Mouse (Mus musculus) hindbrain, embryonic 14.5 days (tissue): ENCODE measurements at regions not wholly inside any gene's neighbourhood (a gene's known extent, or its start where the extent isn't known, plus 50 kb on each side); places are given as distances from the start of the nearest gene placed in this dataset.
A peak's percentile ranks its signal among the peaks of the same experiment; 100 is the strongest.

ENCODE experiments used
- ATAC-seq: fragments of 200-750 bp; cut with Nextera tagmentation; 2 replicates; pipeline ENCODE4 v1.8.0; 2017; ENCODE audit warnings: moderate number of reproducible peaks, mild to moderate bottlenecking, moderate TSS enrichment, moderate library complexity; ENCODE audit not compliant: low FRiP score
- DNase-seq: peaks from one replicate; pipeline ENCODE4 v3.0.0-alpha.2; 2015; ENCODE audit warnings: low spot score
- H3K27ac ChIP-seq: fragments of 300-500 bp; sonication (generic); 2 replicates; pipeline ENCODE4 v1.5.1; 2014; ENCODE audit warnings: mild to moderate bottlenecking, moderate library complexity
- H3K27me3 ChIP-seq: fragments of 300-500 bp; sonication (generic); 2 replicates; pipeline ENCODE4 v1.6.1; 2014; ENCODE audit warnings: mild to moderate bottlenecking, low read length, mixed read lengths; ENCODE audit not compliant: control insufficient read depth, insufficient read depth
- H3K36me3 ChIP-seq: fragments of 300-500 bp; sonication (generic); replicated peaks from 2 replicates; pipeline ENCODE4 v1.6.1; 2014; ENCODE audit not compliant: control insufficient read depth, insufficient read depth
- H3K4me1 ChIP-seq: fragments of 300-500 bp; sonication (generic); replicated peaks from 2 replicates; pipeline ENCODE4 v1.6.1; 2014; ENCODE audit warnings: antibody characterized with exemption, low read length, mixed read lengths; ENCODE audit not compliant: control insufficient read depth, insufficient read depth
- H3K4me2 ChIP-seq: fragments of 300-500 bp; sonication (generic); replicated peaks from 2 replicates; pipeline ENCODE4 v1.6.1; 2014; ENCODE audit warnings: mild to moderate bottlenecking, moderate library complexity
- H3K4me3 ChIP-seq: fragments of 300-500 bp; sonication (generic); replicated peaks from 2 replicates; pipeline ENCODE4 v1.5.1; 2014; ENCODE audit warnings: mild to moderate bottlenecking, low read length
- H3K9ac ChIP-seq: fragments of 300-500 bp; sonication (generic); 2 replicates; pipeline ENCODE4 v1.6.1; 2014
- H3K9me3 ChIP-seq: fragments of 300-500 bp; sonication (generic); 2 replicates; pipeline ENCODE4 v1.6.1; 2016; ENCODE audit warnings: low read length; ENCODE audit not compliant: control insufficient read depth
- WGBS: fragments of 180-500 bp; shearing (Covaris S2); extraction: QIAGEN DNeasy Blood & Tissue Kit; methylation state at CpG from one replicate; pipeline ENCODE4 v1.1.7; 2014; 5-methylcytosine and 5-hydroxymethylcytosine counted together

- no peak for DNase-seq
- ATAC-seq: no peak
- H3K27me3 ChIP-seq: no peaks in the 10 kb centered on the region
- H3K9me3 ChIP-seq: no peaks in the 10 kb centered on the region
- H3K27ac ChIP-seq: no peak overlapping the region
- 82% methylated on average over 5 of the region's 5 CpGs for WGBS
- no peak overlapping the region for H3K9ac ChIP-seq
- H3K4me3 ChIP-seq: no peak overlapping the region
- H3K4me2 ChIP-seq: no peak overlapping the region
- peaks cover 30% of the 10 kb centered on the region for H3K4me1 ChIP-seq
- no peaks in the 10 kb centered on the region for H3K36me3 ChIP-seq
Measured at GRCm38 (mm10) chr2:166351984-166352383, 196.5 kb upstream of the Sulf2 start.

GRCm38 (mm10) chr2:166351581-166351980, 196.1 kb upstream of the Sulf2 start:
- ATAC-seq: no peak
- Histone ChIP-seq H3K9ac (no peak overlapping the region), H3K27ac (no peak overlapping the region), H3K4me2 (no peak overlapping the region), H3K4me3 (no peak overlapping the region), H3K27me3 (no peaks in the 10 kb centered on the region), H3K36me3 (no peaks in the 10 kb centered on the region), H3K4me1 (peaks cover 34% of the 10 kb centered on the region), H3K9me3 (no peaks in the 10 kb centered on the region)
- WGBS: 87% methylated on average over 9 of the region's 9 CpGs
- DNase-seq: no peak

- H3K9me3 ChIP-seq: no peaks in the 10 kb centered on the region
- 45% methylated on average over 10 of the region's 10 CpGs for WGBS
- peaks cover 53% of the 10 kb centered on the region for H3K4me1 ChIP-seq
- H3K36me3 ChIP-seq: no peaks in the 10 kb centered on the region
- DNase-seq (no peak), ATAC-seq (no peak)
- H3K4me3 ChIP-seq: no peak overlapping the region
- 0 out of 2 replicates have a peak overlapping the region, but pooled peaks have one; percentile 15 for H3K27ac ChIP-seq
- H3K27me3 ChIP-seq: no peaks in the 10 kb centered on the region
- H3K4me2 ChIP-seq: no peak overlapping the region
- H3K9ac ChIP-seq: no peak overlapping the region
Measured at GRCm38 (mm10) chr2:166348654-166349053, 193.2 kb upstream of the Sulf2 start.

- peak overlapping the region; percentile 60 for H3K27ac ChIP-seq
- no peak overlapping the region for H3K4me3 ChIP-seq
- no peaks in the 10 kb centered on the region for H3K27me3 ChIP-seq
- H3K4me1 ChIP-seq: peaks cover 53% of the 10 kb centered on the region
- H3K9ac ChIP-seq: no peak overlapping the region
- H3K36me3 ChIP-seq: no peaks in the 10 kb centered on the region
- H3K9me3 ChIP-seq: no peaks in the 10 kb centered on the region
- DNase-seq: peak; percentile 75
- 17% methylated on average over 17 of the region's 18 CpGs for WGBS
- ATAC-seq: peak; percentile 86
- H3K4me2 ChIP-seq: peak overlapping the region; percentile 10; the same call in 1 of the 2 replicates
Measured at GRCm38 (mm10) chr2:166346421-166347182, 191.1 kb upstream of the Sulf2 start.

GRCm38 (mm10) chr2:166343551-166344340, 188.3 kb upstream of the Sulf2 start:
- no peak overlapping the region for H3K4me2 ChIP-seq
- no peak for ATAC-seq
- peaks cover 50% of the 10 kb centered on the region for H3K4me1 ChIP-seq

GRCm38 (mm10) chr2:166342407-166342806, 186.9 kb upstream of the Sulf2 start:
- no peaks in the 10 kb centered on the region for H3K9me3 ChIP-seq
- no peaks in the 10 kb centered on the region for H3K27me3 ChIP-seq
- WGBS: 53% methylated on average over 9 of the region's 9 CpGs
- H3K27ac ChIP-seq: no peak overlapping the region
- ATAC-seq (no peak), DNase-seq (peak; percentile 77)
- peaks cover 38% of the 10 kb centered on the region for H3K4me1 ChIP-seq
- no peak overlapping the region for H3K4me2 ChIP-seq
- no peaks in the 10 kb centered on the region for H3K36me3 ChIP-seq
- no peak overlapping the region for H3K9ac ChIP-seq
- H3K4me3 ChIP-seq: no peak overlapping the region

More at GRCm38 (mm10) chr2:166343551-166344340, 188.3 kb upstream of the Sulf2 start:
- Histone ChIP-seq H3K9ac (no peak overlapping the region), H3K36me3 (no peaks in the 10 kb centered on the region), H3K9me3 (no peaks in the 10 kb centered on the region), H3K27me3 (no peaks in the 10 kb centered on the region), H3K4me3 (no peak overlapping the region), H3K27ac (0 out of 2 replicates have a peak overlapping the region, but pooled peaks have one; percentile 29)
- WGBS: 23% methylated on average over 10 of the region's 10 CpGs
- DNase-seq: no peak

GRCm38 (mm10) chr2:166340196-166340595, 184.7 kb upstream of the Sulf2 start:
- no peak for ATAC-seq
- H3K4me3 ChIP-seq: no peak overlapping the region
- H3K4me1 ChIP-seq: peaks cover 17% of the 10 kb centered on the region
- no peaks in the 10 kb centered on the region for H3K9me3 ChIP-seq
- H3K27me3 ChIP-seq: no peaks in the 10 kb centered on the region
- H3K36me3 ChIP-seq: no peaks in the 10 kb centered on the region
- H3K27ac ChIP-seq: no peak overlapping the region
- no peak overlapping the region for H3K4me2 ChIP-seq
- WGBS: 94% methylated on average over 9 of the region's 9 CpGs
- DNase-seq: no peak
- no peak overlapping the region for H3K9ac ChIP-seq

- no peak for DNase-seq
- Histone ChIP-seq H3K9ac (no peak overlapping the region), H3K4me1 (peaks cover 10% of the 10 kb centered on the region), H3K27ac (no peak overlapping the region), H3K9me3 (no peaks in the 10 kb centered on the region), H3K4me2 (no peak overlapping the region), H3K36me3 (no peaks in the 10 kb centered on the region), H3K27me3 (no peaks in the 10 kb centered on the region), H3K4me3 (no peak overlapping the region)
- ATAC-seq: no peak
- WGBS: 78% methylated on average over 5 of the region's 5 CpGs
Measured at GRCm38 (mm10) chr2:166339427-166339826, 184.0 kb upstream of the Sulf2 start.

- no peaks in the 10 kb centered on the region for H3K9me3 ChIP-seq
- H3K27me3 ChIP-seq: no peaks in the 10 kb centered on the region
- no peak overlapping the region for H3K4me2 ChIP-seq
- WGBS: 66% methylated on average over 11 of the region's 11 CpGs
- H3K36me3 ChIP-seq: no peaks in the 10 kb centered on the region
- no peak for DNase-seq
- ATAC-seq: no peak
- H3K4me1 ChIP-seq: 0 out of 2 replicates have a peak, but pooled peaks cover 5% of the 10 kb centered on the region
- H3K4me3 ChIP-seq: no peak overlapping the region
- no peak overlapping the region for H3K9ac ChIP-seq
- H3K27ac ChIP-seq: no peak overlapping the region
Measured at GRCm38 (mm10) chr2:166338396-166339085, 183.1 kb upstream of the Sulf2 start.
